Mouse (Mus musculus): ENCODE data around the gene Tbx2.

Tbx2 gene

DNA sequence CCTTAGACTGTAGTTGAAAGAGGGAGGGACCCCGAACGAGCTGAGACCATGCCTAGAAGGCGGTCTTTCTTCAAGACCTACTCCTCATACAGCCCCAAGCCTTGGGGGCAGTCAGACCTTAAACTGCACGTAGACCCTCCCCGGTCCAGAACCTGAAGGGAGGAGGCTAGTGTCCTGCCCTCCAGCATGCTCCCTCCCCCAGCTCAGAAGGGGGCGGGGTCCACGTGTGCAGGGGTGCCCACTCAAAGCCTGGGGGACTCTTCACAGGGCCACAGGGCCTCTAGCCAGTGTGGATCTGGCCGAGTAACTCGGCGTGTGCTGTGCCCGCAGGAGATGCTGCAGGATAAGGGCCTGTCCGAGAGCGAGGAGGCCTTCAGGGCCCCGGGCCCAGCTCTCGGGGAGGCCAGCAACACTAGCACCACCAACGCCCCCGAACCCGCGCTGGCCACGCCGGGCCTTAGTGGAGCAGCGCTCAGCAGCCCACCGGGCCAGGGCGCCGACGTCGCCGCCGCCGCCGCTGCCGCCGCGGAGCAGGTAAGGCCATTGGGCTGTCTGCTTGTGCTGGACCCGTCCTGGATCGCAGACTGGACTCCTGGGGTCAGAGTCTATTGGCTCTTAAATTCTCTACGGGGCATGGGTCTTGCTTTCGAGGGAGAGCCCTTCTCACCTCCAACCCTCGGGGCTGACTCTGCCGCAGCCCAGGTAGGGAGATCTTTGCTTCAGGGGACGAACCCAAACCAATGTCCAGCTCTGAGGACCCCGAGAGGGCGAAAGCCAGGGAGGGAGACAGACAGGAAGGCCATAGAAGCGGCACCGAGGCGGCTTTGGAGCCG lies 57.6 kb downstream of the Tbx2 start:
- no peak for DNase-seq

DNA sequence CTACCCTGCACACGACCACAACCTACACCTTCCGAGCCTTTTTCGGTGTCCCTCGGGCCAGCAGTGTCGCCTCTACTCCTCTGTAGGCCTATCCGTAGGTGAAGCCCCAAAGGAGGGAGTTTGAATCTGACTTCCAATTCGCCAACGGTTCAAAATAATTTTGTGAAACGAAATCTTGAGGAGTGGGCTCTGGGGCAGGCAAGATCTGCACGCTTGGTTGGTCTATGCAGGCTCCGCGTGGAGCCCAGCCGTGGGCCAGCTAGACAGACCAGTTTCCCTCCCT lies 58.2 kb downstream of the Tbx2 start:
- DNase-seq = no peak

- DNase-seq = no peak
Measured at GRCm38 (mm10) chr11:85891010-85891691, 58.8 kb downstream of the Tbx2 start.
